Mouse (Mus musculus): Measurements from ENCODE around the gene Pp2d1. TPM values are rescaled to one million over a fixed set of nuclear protein-coding genes. Genes with fewer than 3 reads are reported as not detected.

Gene Pp2d1
- polyA plus RNA-seq, 1 experiment from 2014 or later, result 0.21 TPM

DNA sequence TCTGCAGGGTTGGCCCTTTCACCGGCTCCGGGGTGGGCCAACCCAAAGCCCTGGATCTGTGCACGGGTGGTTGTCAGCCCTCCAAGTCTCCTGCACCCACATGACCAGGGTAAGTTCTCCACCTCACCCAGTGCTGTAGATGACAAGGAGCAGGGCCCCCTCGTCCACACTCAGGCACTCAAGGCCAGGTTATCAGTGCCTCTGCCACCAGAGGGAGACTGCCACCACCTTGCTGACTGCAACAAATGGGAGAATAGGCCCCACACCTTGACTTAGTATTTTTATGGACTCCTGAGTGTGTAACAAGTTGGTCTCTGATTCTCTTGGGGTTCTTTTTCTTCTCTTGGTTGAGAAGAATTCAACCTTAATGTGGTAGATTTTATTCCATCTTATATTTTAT, 73.7 kb downstream of the Pp2d1 start:
- Histone ChIP-seq H3K4me3 (no peak overlapping the region), H3K27ac (no peak overlapping the region), H3K4me2 (no peak overlapping the region), H3K9me3 (replicated peaks) (no peaks in the 10 kb centered on the region), H3K27me3 (no peaks in the 10 kb centered on the region), H3K4me1 (replicated peaks) (0 out of 2 replicates have a peak, but pooled peaks cover 4% of the 10 kb centered on the region), H3K9ac (no peak overlapping the region), H3K36me3 (no peaks in the 10 kb centered on the region)
- WGBS, result 51% methylated on average over 4 of the region's 4 CpGs
- ATAC-seq (replicated peaks; ENCODE audit: insufficient number of reproducible peaks, insufficient read depth, low FRiP score, low read depth), result no peak

DNA sequence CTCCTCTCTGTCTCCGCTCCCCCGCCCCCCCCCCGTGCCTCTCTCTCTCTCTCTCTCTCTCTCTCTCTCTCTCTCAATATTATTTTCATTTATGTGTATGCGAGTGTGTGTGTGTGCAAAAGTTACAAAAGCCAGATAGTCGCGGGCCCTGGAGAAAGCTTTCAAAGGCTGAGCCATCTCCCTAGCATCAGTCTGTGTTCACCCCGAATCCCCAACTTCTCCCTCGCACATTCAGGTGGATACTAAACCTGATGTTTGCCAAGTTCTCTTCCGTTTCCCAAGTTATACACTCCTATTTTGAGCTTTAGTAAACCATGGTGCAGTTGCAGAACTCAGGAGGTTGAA, 75.8 kb downstream of the Pp2d1 start:
- Histone ChIP-seq H3K9me3 (replicated peaks) (no peaks in the 10 kb centered on the region), H3K4me1 (replicated peaks) (0 out of 2 replicates have a peak, but pooled peaks cover 4% of the 10 kb centered on the region), H3K4me3 (peak overlapping the region; percentile 46), H3K36me3 (no peaks in the 10 kb centered on the region), H3K27me3 (no peaks in the 10 kb centered on the region), H3K27ac (no peak overlapping the region), H3K4me2 (peak overlapping the region; percentile 64), H3K9ac (0 out of 2 replicates have a peak overlapping the region, but pooled peaks have one; percentile 4)
- ATAC-seq (replicated peaks; ENCODE audit: insufficient number of reproducible peaks, insufficient read depth, low FRiP score, low read depth), result no peak
- 20% methylated on average over 7 of the region's 9 CpGs for WGBS

DNA sequence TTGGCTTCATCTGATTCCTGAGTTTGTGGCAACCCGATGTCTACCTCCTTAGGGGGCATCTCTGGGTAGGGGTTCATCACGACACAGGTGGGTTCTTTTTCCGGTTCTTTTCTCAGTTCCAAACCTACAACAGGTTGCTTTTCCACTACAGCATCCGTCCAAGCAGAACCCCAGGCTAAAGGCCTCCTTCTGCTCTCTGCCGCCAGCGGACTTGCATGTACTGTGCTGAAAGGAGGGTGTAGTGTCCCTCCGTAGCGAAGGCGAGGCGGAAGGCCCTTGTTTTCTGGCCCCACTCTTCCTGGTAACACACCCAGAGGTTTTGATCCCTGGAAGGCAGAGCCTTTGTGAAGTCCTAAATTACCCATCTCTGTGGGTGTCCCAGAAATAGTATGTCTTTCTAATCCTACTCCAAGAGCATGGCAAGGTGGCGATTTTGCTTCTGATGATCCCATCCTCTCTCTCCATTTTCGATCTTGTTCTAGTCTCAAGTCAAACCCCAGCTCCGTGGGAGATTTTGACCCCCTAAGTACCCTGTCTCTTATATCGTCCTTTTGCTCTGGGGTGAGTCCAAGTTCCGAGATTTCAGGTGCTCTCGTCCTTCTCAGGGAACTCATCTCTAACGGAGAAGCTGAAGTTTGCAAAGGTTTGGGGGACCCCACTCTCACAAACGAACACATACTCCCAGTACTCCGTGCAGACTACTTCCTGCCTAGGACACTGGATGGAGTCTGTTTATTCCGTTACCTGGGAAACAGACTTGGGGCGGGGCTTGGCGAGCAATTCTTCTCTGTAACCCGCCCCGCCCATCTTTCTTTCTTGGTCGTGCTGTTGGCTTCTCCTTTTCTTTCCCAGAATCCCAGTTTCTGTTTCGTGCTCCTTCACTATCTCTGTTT, 76.4 kb downstream of the Pp2d1 start, which contains the start of gene Efhb:
Efhb (minus strand) TSS at position 719 of the 893 bp plus-strand sequence.
- ATAC-seq (replicated peaks; ENCODE audit: insufficient number of reproducible peaks, insufficient read depth, low FRiP score, low read depth), result peak; percentile 91
- peak within 1 kb of the TSS; percentile 64 for H3K4me2 ChIP-seq
- H3K9ac ChIP-seq, result peak within 1 kb of the TSS; percentile 16
- 21% methylated on average over 26 of the region's 26 CpGs for WGBS
- H3K36me3 ChIP-seq, result no peaks in the 10 kb centered on the region
- no peaks in the 10 kb centered on the region for H3K27me3 ChIP-seq
- no peak within 1 kb of the TSS for H3K27ac ChIP-seq
- peak within 1 kb of the TSS; percentile 46 for H3K4me3 ChIP-seq
- H3K9me3 ChIP-seq (replicated peaks), result no peaks in the 10 kb centered on the region
- H3K4me1 ChIP-seq (replicated peaks), result 0 out of 2 replicates have a peak, but pooled peaks cover 4% of the 10 kb centered on the region

Other genes starting within 250 kb of the Pp2d1 start
- 0.34 and 0.61 TPM in 2 replicates for gene Efhb, start 76.1 kb downstream of the Pp2d1 start, polyA plus RNA-seq (2015; fragmentation: Nextera tagmentation; extraction: Ambion mirVana)
- 64.7 and 70.8 TPM in 2 replicates for gene Rab5a, start 60.2 kb downstream of the Pp2d1 start, polyA plus RNA-seq (2015; fragmentation: Nextera tagmentation; extraction: Ambion mirVana)
- 9.7 and 10.1 TPM in 2 replicates for gene Kat2b, start 27.4 kb upstream of the Pp2d1 start, polyA plus RNA-seq (2015; fragmentation: Nextera tagmentation; extraction: Ambion mirVana)
- 16.7 and 23.6 TPM in 2 replicates for gene Sgo1, start 149.9 kb upstream of the Pp2d1 start, polyA plus RNA-seq (2015; fragmentation: Nextera tagmentation; extraction: Ambion mirVana)

All from heart, embryonic 15.5 days (tissue).